Mouse (Mus musculus) liver, embryonic 15.5 days (tissue): Measurements from ENCODE around the gene Ctrc. TPM values are rescaled to one million over a fixed set of nuclear protein-coding genes. Genes with fewer than 3 reads are reported as not detected.

ENCODE experiments used
- ATAC-seq: fragments of 200-750 bp; cut with Nextera tagmentation; 2 replicates; pipeline ENCODE4 v1.8.0; 2017; ENCODE audit warnings: moderate number of reproducible peaks, mild to moderate bottlenecking, moderate library complexity; ENCODE audit not compliant: insufficient read depth
- H3K27ac ChIP-seq: fragments of 300-500 bp; sonication (generic); replicated peaks from 2 replicates; pipeline ENCODE4 v1.5.1; 2015; ENCODE audit warnings: mild to moderate bottlenecking, inconsistent platforms
- H3K27me3 ChIP-seq: fragments of 300-500 bp; sonication (generic); 2 replicates; pipeline ENCODE4 v1.6.1; 2015; ENCODE audit warnings: mild to moderate bottlenecking, inconsistent platforms
- H3K36me3 ChIP-seq: fragments of 300-500 bp; sonication (generic); replicated peaks from 2 replicates; pipeline ENCODE4 v1.6.1; 2015; ENCODE audit warnings: moderate library complexity, mild to moderate bottlenecking, inconsistent platforms
- H3K4me1 ChIP-seq: fragments of 300-500 bp; sonication (generic); replicated peaks from 2 replicates; pipeline ENCODE4 v1.6.1; 2015; ENCODE audit warnings: inconsistent platforms
- H3K4me2 ChIP-seq: fragments of 300-500 bp; sonication (generic); 2 replicates; pipeline ENCODE4 v1.6.1; 2015; ENCODE audit warnings: moderate library complexity, mild to moderate bottlenecking, inconsistent platforms
- H3K4me3 ChIP-seq: fragments of 300-500 bp; sonication (generic); replicated peaks from 2 replicates; pipeline ENCODE4 v1.5.1; 2015; ENCODE audit warnings: mild to moderate bottlenecking, inconsistent platforms
- H3K9ac ChIP-seq: fragments of 300-500 bp; sonication (generic); 2 replicates; pipeline ENCODE4 v1.6.1; 2015; ENCODE audit warnings: moderate library complexity, mild to moderate bottlenecking, inconsistent platforms
- H3K9me3 ChIP-seq: fragments of 300-500 bp; sonication (generic); replicated peaks from 2 replicates; pipeline ENCODE4 v1.6.1; 2016; ENCODE audit warnings: inconsistent platforms
- WGBS: fragments of 180-500 bp; shearing (Covaris S2); methylation state at CpG from one replicate; pipeline ENCODE4 v1.1.7; 2015; ENCODE audit warnings: mixed read lengths; ENCODE audit not compliant: insufficient replicate concordance; 5-methylcytosine and 5-hydroxymethylcytosine counted together
- polyA plus RNA-seq: library from polyadenylated mRNA; unstranded; fragments of >200 nt; fragmentation: Nextera tagmentation; extraction: Ambion mirVana; gene quantifications from 2 replicates; pipeline ENCODE4 v1.2.1, GENCODE M21; 2015

Ctrc gene
- polyA plus RNA-seq, 1 experiment from 2014 or later = not detected

DNA sequence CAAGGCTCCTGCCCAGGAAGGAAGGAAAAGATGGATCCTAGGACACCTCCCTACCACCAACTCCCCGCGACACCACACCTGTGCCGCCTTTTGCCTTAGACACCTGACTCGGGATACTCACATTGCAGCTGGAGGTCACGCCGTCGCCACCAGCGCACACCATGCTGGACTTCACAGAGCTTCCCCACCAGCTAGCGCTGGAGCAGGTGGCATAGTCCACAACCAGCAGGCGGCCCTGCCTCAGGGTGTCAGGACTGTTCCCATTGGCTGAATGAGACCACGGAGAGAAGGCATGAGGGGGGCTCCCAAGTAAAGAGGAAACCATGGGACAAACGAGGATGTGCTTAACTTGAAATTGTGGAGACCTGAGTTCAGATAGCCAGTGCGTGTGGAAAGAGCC, 27.3 kb downstream of the Ctrc start:
- Histone ChIP-seq H3K9ac (no peak overlapping the region), H3K27me3 (no peaks in the 10 kb centered on the region; the same call in 1 of the 2 replicates), H3K4me1 (peaks cover 11% of the 10 kb centered on the region), H3K4me3 (no peak overlapping the region), H3K27ac (no peak overlapping the region), H3K9me3 (no peaks in the 10 kb centered on the region), H3K4me2 (no peak overlapping the region), H3K36me3 (peaks cover 6% of the 10 kb centered on the region)
- WGBS = 74% methylated on average over 13 of the region's 13 CpGs
- no peak for ATAC-seq

DNA sequence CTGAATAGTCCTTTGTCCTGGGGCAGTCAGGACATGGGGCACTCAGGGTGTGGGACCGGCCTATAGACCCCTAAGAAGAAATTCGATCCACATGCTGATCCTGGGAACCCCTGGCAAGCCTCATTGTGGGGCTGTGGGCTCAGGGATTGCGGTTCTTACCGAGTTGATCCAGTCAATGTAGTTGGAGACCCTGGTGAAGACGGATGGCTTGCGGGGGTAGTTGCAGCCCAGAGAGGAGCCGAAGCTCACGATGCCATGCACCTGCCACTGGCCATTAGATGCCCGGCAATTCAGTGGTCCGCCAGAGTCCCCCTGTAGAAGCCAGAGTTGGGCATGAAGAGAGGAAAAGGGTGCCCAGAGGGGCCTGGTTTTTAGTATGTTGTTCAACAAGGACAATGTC, 28.5 kb downstream of the Ctrc start:
- no peak overlapping the region for H3K9ac ChIP-seq
- no peaks in the 10 kb centered on the region; the same call in 1 of the 2 replicates for H3K27me3 ChIP-seq
- H3K27ac ChIP-seq = no peak overlapping the region
- H3K4me2 ChIP-seq = no peak overlapping the region
- no peak for ATAC-seq
- no peaks in the 10 kb centered on the region for H3K9me3 ChIP-seq
- 69% methylated on average over 10 of the region's 10 CpGs for WGBS
- peaks cover 1% of the 10 kb centered on the region; the same call in 1 of the 2 replicates for H3K4me1 ChIP-seq
- no peak overlapping the region for H3K4me3 ChIP-seq
- H3K36me3 ChIP-seq = peaks cover 18% of the 10 kb centered on the region

DNA sequence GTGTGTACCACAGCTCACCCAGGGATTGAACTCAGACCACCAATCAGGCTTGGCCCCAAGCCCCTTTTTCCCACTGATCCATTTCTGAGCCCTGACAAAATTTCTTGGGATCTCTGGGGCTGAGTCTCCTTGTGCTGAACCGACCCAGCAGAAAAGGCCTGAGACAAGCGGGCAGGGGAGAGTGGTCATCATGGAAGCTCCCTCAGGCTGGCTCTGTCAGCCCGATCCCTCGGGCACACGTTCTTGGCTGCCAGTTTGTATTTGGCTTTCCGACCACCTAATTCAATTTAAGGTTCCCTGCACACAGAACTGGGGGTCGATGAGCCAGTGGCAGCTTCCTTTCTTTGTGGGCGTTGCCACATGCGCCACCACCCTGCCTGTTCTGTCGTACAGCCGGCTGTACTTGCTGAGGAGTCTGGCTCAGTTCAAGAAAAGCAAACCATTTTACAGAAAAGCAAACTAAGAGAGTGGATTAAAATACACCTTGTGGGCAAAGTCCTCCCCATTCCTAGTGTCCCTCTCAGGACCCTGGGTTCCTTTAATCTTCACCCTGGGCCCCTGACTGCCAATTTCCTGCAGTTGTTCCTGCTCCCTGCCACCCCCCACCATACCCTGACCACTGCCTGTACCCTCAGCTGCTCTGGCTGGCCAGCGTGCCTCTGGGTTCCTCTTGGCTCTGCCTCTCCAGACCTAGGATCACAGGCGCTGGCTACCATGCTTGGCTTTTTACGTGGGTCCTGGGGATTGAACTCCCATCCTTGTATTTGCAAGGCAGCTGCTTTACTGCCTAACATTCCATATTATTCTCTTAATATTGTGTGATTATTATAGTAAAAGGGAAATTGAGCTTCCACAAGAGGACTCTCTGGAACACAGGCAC, 29.1 kb downstream of the Ctrc start:
- 55% methylated on average over 14 of the region's 14 CpGs for WGBS

DNA sequence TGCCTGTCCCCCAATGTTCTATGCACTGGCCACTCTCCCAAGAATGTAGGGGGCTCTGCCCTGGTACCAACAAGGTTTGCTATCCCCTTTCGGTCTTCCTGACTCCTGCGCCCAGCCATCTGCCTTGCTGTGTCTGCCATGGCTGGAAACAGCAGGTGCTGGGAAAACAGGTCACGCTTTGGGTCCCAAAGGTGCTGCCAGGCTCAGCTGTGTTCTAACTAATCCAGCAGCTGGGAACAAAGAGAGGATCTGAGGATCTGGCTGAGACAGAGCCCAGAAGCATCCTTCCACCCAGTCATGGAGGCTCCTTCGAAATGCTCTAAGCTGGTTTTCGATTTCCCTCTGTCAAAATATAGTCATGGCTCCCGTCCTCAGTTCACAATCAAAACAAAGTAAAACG, 29.9 kb downstream of the Ctrc start:
- H3K27me3 ChIP-seq = no peaks in the 10 kb centered on the region; the same call in 1 of the 2 replicates
- no peak overlapping the region for H3K4me2 ChIP-seq
- WGBS = 79% methylated on average over 7 of the region's 7 CpGs
- no peaks in the 10 kb centered on the region for H3K4me1 ChIP-seq
- no peak overlapping the region for H3K4me3 ChIP-seq
- no peak for ATAC-seq
- H3K9ac ChIP-seq = no peak overlapping the region
- no peaks in the 10 kb centered on the region for H3K9me3 ChIP-seq
- peaks cover 32% of the 10 kb centered on the region for H3K36me3 ChIP-seq
- H3K27ac ChIP-seq = no peak overlapping the region

More for the DNA sequence above, 29.1 kb downstream of the Ctrc start:
- no peaks in the 10 kb centered on the region for H3K4me1 ChIP-seq
- H3K27ac ChIP-seq = no peak overlapping the region
- H3K4me3 ChIP-seq = no peak overlapping the region
- no peaks in the 10 kb centered on the region; the same call in 1 of the 2 replicates for H3K27me3 ChIP-seq
- H3K4me2 ChIP-seq = no peak overlapping the region
- H3K9me3 ChIP-seq = no peaks in the 10 kb centered on the region
- no peak for ATAC-seq
- H3K36me3 ChIP-seq = peaks cover 24% of the 10 kb centered on the region
- H3K9ac ChIP-seq = no peak overlapping the region

DNA sequence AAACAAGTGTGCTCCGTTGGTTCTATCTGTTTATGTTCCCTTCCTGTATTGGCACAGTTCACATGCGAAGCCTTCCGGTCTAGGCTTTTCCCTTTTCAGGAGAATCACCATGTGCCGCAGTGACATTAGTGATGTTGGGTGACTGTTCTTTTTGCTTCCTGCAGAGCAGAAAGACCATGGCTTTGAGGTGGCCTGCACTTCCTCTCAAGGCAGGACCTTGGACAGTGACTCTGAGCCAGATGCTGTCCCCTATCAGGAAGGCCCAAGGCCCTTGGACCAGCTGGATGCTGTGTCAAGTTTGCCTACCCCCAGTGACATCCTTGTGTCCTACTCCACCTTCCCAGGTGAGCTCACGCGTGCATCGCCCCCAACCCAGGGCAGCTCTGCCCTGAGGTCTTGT, 34.8 kb downstream of the Ctrc start:
- H3K4me2 ChIP-seq = no peak overlapping the region
- no peaks in the 10 kb centered on the region for H3K9me3 ChIP-seq
- H3K4me1 ChIP-seq = no peaks in the 10 kb centered on the region
- no peaks in the 10 kb centered on the region for H3K27me3 ChIP-seq
- H3K36me3 ChIP-seq = peaks cover 80% of the 10 kb centered on the region
- H3K9ac ChIP-seq = no peak overlapping the region
- no peak for ATAC-seq
- H3K27ac ChIP-seq = no peak overlapping the region
- 86% methylated on average over 7 of the region's 7 CpGs for WGBS
- H3K4me3 ChIP-seq = no peak overlapping the region

DNA sequence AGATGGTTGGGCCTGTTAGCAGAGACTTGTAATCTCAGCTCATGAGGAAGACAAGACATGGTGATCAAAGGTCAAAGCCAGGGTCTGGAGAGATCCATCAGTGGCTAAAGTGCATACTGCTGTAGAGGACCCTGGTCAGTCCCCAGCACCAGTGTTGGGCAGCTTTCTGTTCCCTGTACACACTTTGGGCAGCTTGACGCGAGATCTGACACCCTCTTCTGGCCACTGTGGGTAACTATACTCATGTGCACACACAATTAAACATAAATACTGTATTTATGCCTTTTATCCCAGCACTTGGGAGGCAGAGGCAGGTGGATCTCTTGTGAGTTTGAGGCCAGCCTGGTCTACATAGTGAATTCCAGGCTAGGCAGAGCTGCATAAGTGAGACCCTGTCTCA, 35.2 kb downstream of the Ctrc start:
- Histone ChIP-seq H3K4me1 (no peaks in the 10 kb centered on the region), H3K36me3 (peaks cover 84% of the 10 kb centered on the region), H3K9me3 (no peaks in the 10 kb centered on the region), H3K4me2 (no peak overlapping the region), H3K4me3 (no peak overlapping the region), H3K27ac (no peak overlapping the region), H3K9ac (no peak overlapping the region), H3K27me3 (no peaks in the 10 kb centered on the region)
- no peak for ATAC-seq
- WGBS = 100% methylated on average over 2 of the region's 2 CpGs

DNA sequence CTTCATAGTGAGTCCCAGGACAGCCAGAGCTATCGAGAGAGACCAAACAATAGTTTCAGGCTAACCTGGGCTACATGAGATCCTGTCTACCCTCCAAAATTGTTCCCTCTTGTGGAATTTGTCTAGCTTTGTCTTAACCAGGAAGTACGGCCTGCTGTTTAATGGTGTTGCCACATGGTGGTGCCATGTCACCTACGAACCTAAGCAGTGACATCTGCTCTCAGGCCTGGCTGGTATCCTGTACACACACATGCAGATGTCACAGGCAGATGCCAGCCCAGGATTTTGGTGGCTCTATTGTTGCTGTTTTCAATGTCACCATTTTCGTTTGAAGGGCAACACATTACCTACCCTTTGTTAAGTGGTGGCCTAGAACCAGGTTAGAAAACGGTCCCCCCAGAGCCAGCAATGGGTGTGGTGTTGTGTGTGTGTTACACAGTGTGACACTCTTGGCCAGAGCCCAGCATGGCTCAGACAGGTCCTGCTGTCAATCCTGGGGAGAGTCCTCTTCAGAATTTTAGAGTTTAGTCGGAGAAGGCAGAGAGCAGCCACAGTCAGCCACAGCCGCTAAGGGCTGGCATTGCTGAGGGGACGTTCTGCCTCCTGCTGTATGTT, 36.2 kb downstream of the Ctrc start:
- Histone ChIP-seq H3K27ac (no peak overlapping the region), H3K9me3 (no peaks in the 10 kb centered on the region), H3K27me3 (no peaks in the 10 kb centered on the region), H3K4me3 (no peak overlapping the region), H3K9ac (no peak overlapping the region), H3K4me2 (no peak overlapping the region), H3K36me3 (peaks cover 90% of the 10 kb centered on the region), H3K4me1 (no peaks in the 10 kb centered on the region)
- no peak for ATAC-seq
- 68% methylated on average over 8 of the region's 8 CpGs for WGBS

DNA sequence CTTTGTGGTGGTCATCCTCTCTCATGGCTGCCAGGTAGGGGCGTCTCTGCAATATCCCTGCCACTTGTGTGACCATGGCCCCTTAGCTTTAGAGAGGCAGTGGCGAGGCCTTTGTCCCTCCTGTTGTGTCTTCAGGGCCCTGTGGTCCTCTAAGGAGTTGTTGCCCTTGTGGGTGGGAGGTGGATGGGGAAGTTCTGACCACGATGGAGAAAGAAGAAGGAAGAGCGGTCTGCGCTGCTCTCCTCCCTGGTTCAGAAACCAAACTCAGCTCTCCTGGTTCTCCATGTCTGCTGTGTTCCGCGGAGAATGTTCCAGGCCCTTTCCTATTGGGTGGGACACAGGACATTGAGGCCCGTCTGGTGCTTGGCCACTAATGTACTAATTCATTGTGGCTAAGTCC, 40.3 kb downstream of the Ctrc start:
- no peaks in the 10 kb centered on the region for H3K27me3 ChIP-seq
- ATAC-seq = no peak
- WGBS = 73% methylated on average over 8 of the region's 8 CpGs
- no peak overlapping the region for H3K9ac ChIP-seq
- no peak overlapping the region for H3K4me2 ChIP-seq
- no peak overlapping the region for H3K27ac ChIP-seq
- H3K36me3 ChIP-seq = peaks cover 82% of the 10 kb centered on the region
- no peaks in the 10 kb centered on the region for H3K4me1 ChIP-seq
- H3K4me3 ChIP-seq = no peak overlapping the region
- no peaks in the 10 kb centered on the region for H3K9me3 ChIP-seq

DNA sequence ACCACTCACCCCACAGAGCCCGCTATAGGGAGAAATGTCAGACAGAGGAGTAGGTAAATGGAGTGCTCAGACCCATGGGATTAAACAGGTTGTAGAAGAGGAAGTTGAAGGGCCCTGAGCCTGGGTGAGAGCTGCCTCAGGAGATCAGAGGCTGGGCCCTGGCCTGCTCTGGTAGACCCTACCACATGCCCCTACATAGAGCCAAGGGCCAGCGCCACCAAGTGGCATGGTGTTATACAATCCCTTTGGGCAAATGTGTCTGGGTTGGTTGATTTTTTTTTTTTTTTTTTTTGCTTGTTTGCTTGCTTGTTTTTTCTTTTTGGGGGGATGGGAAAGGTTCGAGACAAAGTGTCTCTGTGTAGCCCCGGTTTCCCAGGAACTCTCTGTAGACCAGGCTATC, 42.1 kb downstream of the Ctrc start:
- 67% methylated on average over 4 of the region's 4 CpGs for WGBS
- ATAC-seq = no peak
- Histone ChIP-seq H3K9me3 (no peaks in the 10 kb centered on the region), H3K9ac (no peak overlapping the region), H3K27me3 (no peaks in the 10 kb centered on the region), H3K4me1 (no peaks in the 10 kb centered on the region), H3K4me3 (no peak overlapping the region), H3K4me2 (no peak overlapping the region), H3K27ac (no peak overlapping the region), H3K36me3 (peaks cover 64% of the 10 kb centered on the region)

DNA sequence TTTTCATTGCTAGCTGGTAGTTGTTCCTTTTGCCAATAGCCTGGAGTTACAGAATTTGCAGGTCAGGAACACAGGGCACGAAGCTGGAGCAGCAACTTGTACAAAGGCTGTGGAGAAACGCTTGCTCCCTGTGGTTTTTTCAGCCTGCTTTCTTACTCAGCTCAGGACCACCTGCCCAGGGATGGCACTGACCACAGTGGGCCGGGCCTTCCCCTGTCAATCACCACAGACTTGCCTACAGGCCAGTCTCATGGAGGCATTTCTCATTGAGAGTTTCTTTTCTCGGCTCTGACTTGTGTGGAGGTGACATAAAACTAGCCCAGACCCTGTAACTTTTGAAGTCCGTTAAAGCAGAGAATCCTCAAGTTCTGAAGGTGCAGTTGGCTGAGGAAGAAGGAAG, 48.6 kb downstream of the Ctrc start:
- peaks cover 23% of the 10 kb centered on the region for H3K36me3 ChIP-seq
- no peak overlapping the region for H3K9ac ChIP-seq
- no peak overlapping the region for H3K4me2 ChIP-seq
- no peak overlapping the region for H3K27ac ChIP-seq
- WGBS = 81% methylated on average over 5 of the region's 5 CpGs
- no peak overlapping the region for H3K4me3 ChIP-seq
- no peaks in the 10 kb centered on the region for H3K27me3 ChIP-seq
- peaks cover 32% of the 10 kb centered on the region for H3K4me1 ChIP-seq
- ATAC-seq = no peak
- no peaks in the 10 kb centered on the region for H3K9me3 ChIP-seq

DNA sequence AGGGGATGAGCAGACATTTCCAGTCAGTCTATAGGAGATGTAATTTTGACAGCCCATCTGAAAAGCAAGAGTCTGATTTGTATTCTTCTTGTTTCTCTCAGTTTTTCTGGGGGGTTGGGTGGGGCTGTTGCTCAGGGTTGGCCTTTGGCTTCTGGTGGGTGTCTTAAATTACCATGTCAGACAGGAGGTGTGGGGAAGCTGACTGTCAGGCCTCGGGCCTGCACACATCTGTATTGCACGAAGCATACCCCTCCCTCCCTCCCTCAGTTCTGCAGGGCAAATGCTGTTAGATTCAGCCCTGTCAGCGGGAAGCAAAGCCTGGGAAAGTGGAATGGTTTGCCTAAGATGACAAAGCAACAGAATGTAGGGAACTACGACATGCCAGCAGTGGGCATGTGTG, 49.2 kb downstream of the Ctrc start:
- Histone ChIP-seq H3K36me3 (peaks cover 23% of the 10 kb centered on the region), H3K4me2 (no peak overlapping the region), H3K9me3 (no peaks in the 10 kb centered on the region), H3K4me1 (peaks cover 38% of the 10 kb centered on the region), H3K4me3 (no peak overlapping the region), H3K27me3 (no peaks in the 10 kb centered on the region), H3K27ac (no peak overlapping the region), H3K9ac (no peak overlapping the region)
- WGBS = 82% methylated on average over 4 of the region's 4 CpGs
- no peak for ATAC-seq
